Comparison of ENCODE assay signal across 17 mouse cellular contexts in the genomic region with DNA sequence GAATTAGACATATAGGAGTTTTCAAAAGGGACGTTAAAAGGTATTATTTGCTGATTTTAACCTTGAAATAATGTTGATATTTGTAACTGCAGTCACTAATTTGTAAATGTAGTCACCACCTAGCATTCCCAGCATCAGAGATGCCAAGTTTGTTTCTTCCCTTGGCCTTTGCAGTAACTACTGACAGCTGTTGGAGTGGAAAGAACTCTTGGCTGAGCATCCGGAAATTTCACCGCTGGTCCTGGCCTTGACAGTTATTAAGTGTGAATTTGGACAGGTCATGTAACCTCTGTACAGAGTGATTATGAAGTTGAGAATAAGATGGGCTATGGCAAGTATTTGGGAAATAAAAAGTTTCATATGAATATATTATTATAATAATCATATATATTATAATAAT.
DNase-seq lines count a peak whose midpoint lies in the region; ATAC-seq and TF ChIP-seq lines count a peak whose summit lies in the region.
"Had no signal": no experiment of that assay in that cellular context is flagged by ENCODE, and none has a peak within 500 bp of the region (broad histone marks: within the 10 kb centered on the region; RNA-seq: fewer than 3 reads in every experiment).

No protein-coding gene starts in this region.

- no peak overlapping the region for H3K27ac ChIP-seq in lung, embryonic 14.5 days (ENCODE audit: low read depth)
- no peak overlapping the region for H3K27ac ChIP-seq in stomach, postnatal 0 days (replicated peaks)
- no peak overlapping the region for H3K27ac ChIP-seq in left cerebral cortex, adult 2 months
- no peak overlapping the region for H3K27ac ChIP-seq in midbrain, embryonic 15.5 days
- H3K27ac ChIP-seq: forebrain, embryonic 13.5 days; hindbrain, embryonic 14.5 days; kidney, postnatal 0 days had no signal

- no peak overlapping the region for H3K4me3 ChIP-seq in lung, embryonic 14.5 days (ENCODE audit: low read depth, low read length)
- no peak overlapping the region for H3K4me3 ChIP-seq in stomach, postnatal 0 days (ENCODE audit: low read depth, low read length)
- H3K4me3 ChIP-seq in left cerebral cortex, adult 2 months: no peak overlapping the region
- no peak overlapping the region for H3K4me3 ChIP-seq in midbrain, embryonic 15.5 days
- H3K4me3 ChIP-seq: forebrain, embryonic 13.5 days had no signal

- H3K36me3 ChIP-seq in lung, embryonic 14.5 days (ENCODE audit: insufficient read depth): no peaks in the 10 kb centered on the region
- no peaks in the 10 kb centered on the region for H3K36me3 ChIP-seq in stomach, postnatal 0 days (ENCODE audit: control insufficient read depth, insufficient read depth, low read length)
- no peaks in the 10 kb centered on the region for H3K36me3 ChIP-seq in midbrain, embryonic 15.5 days (replicated peaks)

- 63% methylated on average over 3 of the region's 3 CpGs for WGBS in lung, embryonic 14.5 days
- 75% methylated on average over 3 of the region's 3 CpGs for WGBS in stomach, postnatal 0 days
- 94% methylated on average over 3 of the region's 3 CpGs for WGBS in midbrain, embryonic 15.5 days

- H3K9me3 ChIP-seq in lung, embryonic 14.5 days (ENCODE audit: low read depth, low read length): no peaks in the 10 kb centered on the region
- H3K9me3 ChIP-seq in stomach, postnatal 0 days (ENCODE audit: control insufficient read depth, low read length): no peaks in the 10 kb centered on the region
- no peaks in the 10 kb centered on the region for H3K9me3 ChIP-seq in midbrain, embryonic 15.5 days
- H3K9me3 ChIP-seq: forebrain, embryonic 13.5 days had no signal

- peak; percentile 37 for DNase-seq in lung, embryonic 14.5 days
- no peak for DNase-seq in lung, adult 18-20 months
- DNase-seq in gastrocnemius, adult 8-10 months (ENCODE audit: low spot score in 2 of 2): peak; percentile 5 to 35
- DNase-seq in heart, postnatal 10 days: peak; percentile 32 to 41
- no peak for DNase-seq in stomach, postnatal 0 days (ENCODE audit: low spot score)
- DNase-seq in left cerebral cortex, adult 2 months (ENCODE audit: extremely low spot score in 1 of 2, low spot score in 2 of 2): no peak
- DNase-seq: adrenal gland, postnatal 14 days; cerebellum, adult 9-10 months; kidney, adult 2 months; midbrain, embryonic 14.5 days; thymus, postnatal 25 days had no signal

- no peak overlapping the region for H3K9ac ChIP-seq in lung, embryonic 14.5 days
- H3K9ac ChIP-seq in stomach, postnatal 0 days (ENCODE audit: low read length): no peak overlapping the region
- H3K9ac ChIP-seq in midbrain, embryonic 15.5 days: no peak overlapping the region
- H3K9ac ChIP-seq: forebrain, embryonic 13.5 days; hindbrain, embryonic 14.5 days had no signal

- TF ChIP-seq EP300 in stomach, postnatal 0 days (optimal IDR thresholded peaks at IDR 0.05): no peak

- H3K4me2 ChIP-seq in lung, embryonic 14.5 days: no peak overlapping the region
- H3K4me2 ChIP-seq in stomach, postnatal 0 days (replicated peaks; ENCODE audit: low read depth): no peak overlapping the region
- no peak overlapping the region for H3K4me2 ChIP-seq in midbrain, embryonic 15.5 days
- H3K4me2 ChIP-seq: forebrain, embryonic 13.5 days; hindbrain, embryonic 14.5 days had no signal

- ATAC-seq in lung, embryonic 14.5 days (ENCODE audit: insufficient read depth): no peak
- ATAC-seq in stomach, postnatal 0 days (ENCODE audit: low FRiP score, low TSS enrichment): no peak
- no peak for ATAC-seq in midbrain, embryonic 15.5 days (replicated peaks)
- ATAC-seq: activated CD4-positive, CD25-positive, alpha-beta regulatory T cell, adult 4 months; forebrain, embryonic 13.5 days; inflammation-experienced regulatory T-cells, adult 6 months had no signal

- H3K27me3 ChIP-seq in lung, embryonic 14.5 days (ENCODE audit: insufficient read depth, low read length): no peaks in the 10 kb centered on the region
- no peaks in the 10 kb centered on the region for H3K27me3 ChIP-seq in stomach, postnatal 0 days (ENCODE audit: control insufficient read depth, insufficient read depth, low read length)
- H3K27me3 ChIP-seq in midbrain, embryonic 15.5 days (replicated peaks): no peaks in the 10 kb centered on the region
- H3K27me3 ChIP-seq: forebrain, embryonic 13.5 days had no signal

- H3K4me1 ChIP-seq in lung, embryonic 14.5 days (ENCODE audit: insufficient read depth): no peaks in the 10 kb centered on the region
- no peaks in the 10 kb centered on the region for H3K4me1 ChIP-seq in stomach, postnatal 0 days (replicated peaks; ENCODE audit: control insufficient read depth, insufficient read depth)
- no peaks in the 10 kb centered on the region for H3K4me1 ChIP-seq in midbrain, embryonic 15.5 days
- H3K4me1 ChIP-seq: forebrain, embryonic 13.5 days had no signal

- intact Hi-C loops in heart, postnatal 10 days (cut with DNase I): no loop called here
- intact Hi-C loops in left cerebral cortex, adult 2 months (cut with DNase I): no loop called here

- no peak for TF ChIP-seq CTCF in lung, embryonic 14.5 days (IDR thresholded peaks at IDR 0.05; ENCODE audit: low read depth)
- no peak for TF ChIP-seq CTCF in stomach, postnatal 0 days (IDR thresholded peaks at IDR 0.05; ENCODE audit: low read depth)
- no peak for TF ChIP-seq CTCF in left cerebral cortex, adult 2 months (IDR thresholded peaks at IDR 0.05)

Comparison
In these comparisons a context has a peak if more than half of its experiments do, and no peak if none do; other contexts are left out.
1. DNase-seq: peak in lung, embryonic 14.5 days (single experiment), gastrocnemius, adult 8-10 months (2 of 2) and heart, postnatal 10 days (2 of 2); none in lung, adult 18-20 months (0 of 2), stomach, postnatal 0 days (single experiment) and left cerebral cortex, adult 2 months (0 of 2).